Mouse (Mus musculus) kidney, postnatal 25 days (tissue): Measurements from ENCODE around the gene Clip1.
A peak's percentile ranks its signal among the peaks of the same experiment; 100 is the strongest.

Source experiments
- DNase-seq, 2 experiments: peaks; one replicate each; pipeline ENCODE4 v3.0.0; 2021; ENCODE audit warnings: mixed read lengths in 2 of 2

The Clip1 gene

GRCm38 (mm10) chr5:123670800-123671472, 13.5 kb downstream of the Clip1 start:
- DNase-seq, result peak in 1 of 2 experiments; percentile 73

- DNase-seq, result peak in 1 of 2 experiments; percentile 58
These were observed 14.2 kb downstream of the Clip1 start for GRCm38 (mm10) chr5:123669991-123670799.

GRCm38 (mm10) chr5:123667915-123668314, 16.5 kb downstream of the Clip1 start:
- DNase-seq, result no peak

GRCm38 (mm10) chr5:123665956-123666355, 18.5 kb downstream of the Clip1 start:
- DNase-seq, result no peak

GRCm38 (mm10) chr5:123664329-123664728, 20.1 kb downstream of the Clip1 start:
- DNase-seq, result no peak

- DNase-seq, result peak; percentile 35 to 81
These were observed 22.4 kb downstream of the Clip1 start for GRCm38 (mm10) chr5:123662059-123662458.

GRCm38 (mm10) chr5:123661602-123662001, 22.8 kb downstream of the Clip1 start:
- DNase-seq, result no peak

GRCm38 (mm10) chr5:123657651-123658050, 26.8 kb downstream of the Clip1 start:
- DNase-seq, result no peak

GRCm38 (mm10) chr5:123654937-123655336, 29.5 kb downstream of the Clip1 start:
- no peak for DNase-seq

- DNase-seq, result no peak
These were observed 31.1 kb downstream of the Clip1 start for GRCm38 (mm10) chr5:123653287-123653801.

- no peak for DNase-seq
These were observed 33.6 kb downstream of the Clip1 start for GRCm38 (mm10) chr5:123650825-123651224.

GRCm38 (mm10) chr5:123642401-123642800, 42.0 kb downstream of the Clip1 start:
- DNase-seq, result no peak

- peak in 1 of 2 experiments; percentile 50 for DNase-seq
These were observed 43.0 kb downstream of the Clip1 start for GRCm38 (mm10) chr5:123641259-123641900.

GRCm38 (mm10) chr5:123640181-123640580, 44.2 kb downstream of the Clip1 start:
- no peak for DNase-seq

- no peak for DNase-seq
These were observed 53.2 kb downstream of the Clip1 start for GRCm38 (mm10) chr5:123631210-123631609.

- peak; percentile 75 to 86 for DNase-seq
These were observed 57.8 kb downstream of the Clip1 start for GRCm38 (mm10) chr5:123626631-123627030.

GRCm38 (mm10) chr5:123622421-123622820, 62.0 kb downstream of the Clip1 start:
- peak in 1 of 2 experiments; percentile 14 for DNase-seq

GRCm38 (mm10) chr5:123618558-123618957, 65.9 kb downstream of the Clip1 start:
- DNase-seq, result peak in 1 of 2 experiments; percentile 37

- DNase-seq, result no peak
These were observed 70.2 kb downstream of the Clip1 start for GRCm38 (mm10) chr5:123614246-123614645.

- DNase-seq, result peak; percentile 77 to 88
These were observed 74.6 kb downstream of the Clip1 start for GRCm38 (mm10) chr5:123609843-123610242.

- no peak for DNase-seq
These were observed 75.0 kb downstream of the Clip1 start for GRCm38 (mm10) chr5:123609416-123609815.

- DNase-seq, result peak; percentile 46 to 79
These were observed 77.2 kb downstream of the Clip1 start for GRCm38 (mm10) chr5:123607211-123607669.

- peak; percentile 15 to 48 for DNase-seq
These were observed 80.9 kb downstream of the Clip1 start for GRCm38 (mm10) chr5:123603496-123603895.
